Mouse (Mus musculus) liver, adult 2 months (tissue): ENCODE measurements around the gene Cpt1c.
A peak's percentile ranks its signal among the peaks of the same experiment; 100 is the strongest.

Experiments used
- CTCF ChIP-seq: fragments of 200-500 bp; IDR thresholded peaks from 2 replicates; pipeline ENCODE4 v1.5.1; 2011; ENCODE audit warnings: low read depth, low read length, control low read depth
- POLR2A ChIP-seq: fragments of 200-500 bp; IDR thresholded peaks from 2 replicates; pipeline ENCODE4 v1.6.1; 2011; ENCODE audit warnings: low read length, control low read depth; ENCODE audit not compliant: insufficient read depth; ENCODE audit errors: extremely low read depth

- TF ChIP-seq POLR2A, result peak; percentile 42; the same call in 1 of the 2 replicates
- TF ChIP-seq CTCF, result no peak
Observed at GRCm38 (mm10) chr7:45017242-45018061, 42.8 kb upstream of the Cpt1c start, which contains the start of gene Rras.
